In genomic region chr6:82052047-82052725, GRCm38 (mm10) we compare ENCODE assay signal across 14 mouse cellular contexts. TPM values are rescaled to one million over a fixed set of nuclear protein-coding genes. Genes with fewer than 3 reads are reported as not detected.
DNase-seq lines count a peak whose midpoint lies in the region; ATAC-seq and TF ChIP-seq lines count a peak whose summit lies in the region.
"Had no signal": no experiment of that assay in that cellular context is flagged by ENCODE, and none has a peak within 500 bp of the region (broad histone marks: within the 10 kb centered on the region; RNA-seq: fewer than 3 reads in every experiment).

No protein-coding gene starts in this region.

- no peak for TF ChIP-seq EP300 in stomach, postnatal 0 days (optimal IDR thresholded peaks at IDR 0.05)

- DNase-seq in kidney, adult 2 months = no peak
- no peak for DNase-seq in kidney, postnatal 36 days
- DNase-seq in lung, postnatal 14 days = no peak
- DNase-seq in stomach, postnatal 0 days (ENCODE audit: low spot score) = peak; percentile 40
- DNase-seq in urinary bladder, postnatal 36 days (ENCODE audit: low spot score in 2 of 2) = no peak
- no peak for DNase-seq in layer of hippocampus, postnatal 36 days
- DNase-seq: gastrocnemius, postnatal 14 days had no signal

- H3K27ac ChIP-seq in kidney, adult 2 months (ENCODE audit: insufficient read depth, low read depth, low read length) = peak overlapping the region; percentile 72
- H3K27ac ChIP-seq in lung, embryonic 16.5 days (ENCODE audit: low read length) = peak overlapping the region; percentile 14
- peak overlapping the region; percentile 89 for H3K27ac ChIP-seq in limb, embryonic 13.5 days
- peak overlapping the region; percentile 56; the same call in 1 of the 2 replicates for H3K27ac ChIP-seq in stomach, postnatal 0 days (replicated peaks)
- H3K27ac ChIP-seq: heart, embryonic 13.5 days; hindbrain, embryonic 10.5 days; neural tube, embryonic 13.5 days had no signal

- H3K4me3 ChIP-seq in kidney, adult 2 months (ENCODE audit: insufficient read depth, low read depth, low read length) = no peak overlapping the region
- no peak overlapping the region for H3K4me3 ChIP-seq in lung, embryonic 16.5 days (ENCODE audit: low read length)
- no peak overlapping the region for H3K4me3 ChIP-seq in limb, embryonic 13.5 days
- no peak overlapping the region for H3K4me3 ChIP-seq in stomach, postnatal 0 days (ENCODE audit: low read depth, low read length)
- H3K4me3 ChIP-seq: erythroblast, embryonic 14.5 days; heart, embryonic 13.5 days; hindbrain, embryonic 10.5 days; megakaryocyte, embryonic 14.5 days; neural tube, embryonic 13.5 days had no signal

- no peaks in the 10 kb centered on the region for H3K36me3 ChIP-seq in kidney, adult 2 months (ENCODE audit: control insufficient read depth, insufficient read depth, low read length)
- H3K36me3 ChIP-seq in lung, embryonic 16.5 days (ENCODE audit: control insufficient read depth, insufficient read depth, low read length) = no peaks in the 10 kb centered on the region
- H3K36me3 ChIP-seq in limb, embryonic 13.5 days = peaks cover 13% of the 10 kb centered on the region; the same call in 1 of the 2 replicates
- H3K36me3 ChIP-seq in stomach, postnatal 0 days (ENCODE audit: control insufficient read depth, insufficient read depth, low read length) = no peaks in the 10 kb centered on the region
- H3K36me3 ChIP-seq: heart, embryonic 13.5 days; hindbrain, embryonic 10.5 days; neural tube, embryonic 13.5 days had no signal

- no peak overlapping the region for H3K4me2 ChIP-seq in lung, embryonic 16.5 days (ENCODE audit: low read depth, low read length)
- peak overlapping the region; percentile 42 for H3K4me2 ChIP-seq in limb, embryonic 13.5 days (replicated peaks)
- no peak overlapping the region for H3K4me2 ChIP-seq in stomach, postnatal 0 days (replicated peaks; ENCODE audit: low read depth)
- H3K4me2 ChIP-seq: heart, embryonic 13.5 days; neural tube, embryonic 13.5 days had no signal

- H3K4me1 ChIP-seq in kidney, adult 2 months (ENCODE audit: control insufficient read depth, insufficient read depth, low read length) = peaks cover 47% of the 10 kb centered on the region
- H3K4me1 ChIP-seq in lung, embryonic 16.5 days (replicated peaks; ENCODE audit: control insufficient read depth, insufficient read depth, low read length) = peaks cover 21% of the 10 kb centered on the region
- peaks cover 74% of the 10 kb centered on the region for H3K4me1 ChIP-seq in limb, embryonic 13.5 days
- H3K4me1 ChIP-seq in stomach, postnatal 0 days (replicated peaks; ENCODE audit: control insufficient read depth, insufficient read depth) = no peaks in the 10 kb centered on the region
- H3K4me1 ChIP-seq: megakaryocyte, embryonic 14.5 days; neural tube, embryonic 13.5 days had no signal

- no peak for TF ChIP-seq POLR2A in kidney, adult 2 months (IDR thresholded peaks at IDR 0.05; ENCODE audit: low read depth, low read length)

- no peak overlapping the region for H3K9ac ChIP-seq in lung, embryonic 16.5 days (ENCODE audit: low read length)
- no peak overlapping the region for H3K9ac ChIP-seq in limb, embryonic 13.5 days
- H3K9ac ChIP-seq in stomach, postnatal 0 days (ENCODE audit: low read length) = 0 out of 2 replicates have a peak overlapping the region, but pooled peaks have one; percentile 13
- H3K9ac ChIP-seq: heart, embryonic 13.5 days; neural tube, embryonic 13.5 days had no signal

- H3K27me3 ChIP-seq in kidney, adult 2 months (replicated peaks; ENCODE audit: control insufficient read depth, insufficient read depth, low read length) = no peaks in the 10 kb centered on the region
- H3K27me3 ChIP-seq in lung, embryonic 16.5 days (ENCODE audit: control insufficient read depth, insufficient read depth, low read depth, low read length) = no peaks in the 10 kb centered on the region
- no peaks in the 10 kb centered on the region for H3K27me3 ChIP-seq in limb, embryonic 13.5 days
- H3K27me3 ChIP-seq in stomach, postnatal 0 days (ENCODE audit: control insufficient read depth, insufficient read depth, low read length) = no peaks in the 10 kb centered on the region
- H3K27me3 ChIP-seq: neural tube, embryonic 13.5 days had no signal

- no peaks in the 10 kb centered on the region for H3K9me3 ChIP-seq in lung, embryonic 16.5 days (ENCODE audit: control insufficient read depth, low read length)
- H3K9me3 ChIP-seq in limb, embryonic 13.5 days = no peaks in the 10 kb centered on the region
- no peaks in the 10 kb centered on the region for H3K9me3 ChIP-seq in stomach, postnatal 0 days (ENCODE audit: control insufficient read depth, low read length)
- H3K9me3 ChIP-seq: heart, embryonic 13.5 days; hindbrain, embryonic 10.5 days; neural tube, embryonic 13.5 days had no signal

- 48% methylated on average over 6 of the region's 6 CpGs for WGBS in kidney, adult 2 months
- 71% methylated on average over 6 of the region's 6 CpGs for WGBS in lung, embryonic 16.5 days
- WGBS in limb, embryonic 13.5 days = 67% methylated on average over 6 of the region's 6 CpGs
- WGBS in stomach, postnatal 0 days = 53% methylated on average over 6 of the region's 6 CpGs

- peak; percentile 21 for ATAC-seq in lung, embryonic 16.5 days (ENCODE audit: low read depth)
- no peak; the same call in 1 of the 2 replicates for ATAC-seq in limb, embryonic 13.5 days (ENCODE audit: low FRiP score, low read depth)
- ATAC-seq in stomach, postnatal 0 days (ENCODE audit: low FRiP score, low TSS enrichment) = peak; percentile 81

- TF ChIP-seq CTCF in kidney, adult 2 months (conservative IDR thresholded peaks at IDR 0.05; ENCODE audit: insufficient read depth, insufficient read length, low read depth, low read length) = 0 out of 2 replicates have a peak, but pooled peaks have one; percentile 12
- TF ChIP-seq CTCF in stomach, postnatal 0 days (IDR thresholded peaks at IDR 0.05; ENCODE audit: low read depth) = peak; percentile 57

RNA-seq across cellular contexts. Expression of gene Eva1a, which starts 11.3 kb away (rescaled TPM):
- polyA plus RNA-seq in kidney, adult 2 months (2012; rRNA removed) = 34.3 and 39.2 TPM in 2 replicates
- 38.8 and 42.4 TPM in 2 replicates for polyA plus RNA-seq in lung, embryonic 16.5 days (2015; fragmentation: Nextera tagmentation; extraction: Ambion mirVana)
- polyA plus RNA-seq in limb, embryonic 13.5 days (2015; fragmentation: Nextera tagmentation; extraction: Ambion mirVana) = 37.2 and 39.1 TPM in 2 replicates
- polyA plus RNA-seq in stomach, postnatal 0 days (2015; fragmentation: Nextera tagmentation; extraction: Ambion mirVana) = 13.5 and 15.4 TPM in 2 replicates
- total RNA-seq in layer of hippocampus, postnatal 36 days (2021) = 10 to 100 TPM; 13.9 to 16.8 TPM

Comparison
In these comparisons a context has a peak if more than half of its experiments do, and no peak if none do; other contexts are left out.
1. H3K27ac ChIP-seq: peak in every context shown above with its lines; median percentile 89 in limb, embryonic 13.5 days; 72 in kidney, adult 2 months; 56 in stomach, postnatal 0 days; 14 in lung, embryonic 16.5 days.